Mouse (Mus musculus): Measurements from ENCODE around the gene Erh.

Erh gene

GRCm38 (mm10) chr12:80584973-80585372 lies 59.2 kb downstream of the Erh start:
- in situ Hi-C loops (cut with MboI; ENCODE audit: low pct_unique_long_range_greater_than_20kb in 1 of 2, low sequenced_read_pairs in 2 of 2, unreplicated experiment in 1 of 2): no loop called here

Data from mouse embryonic stem cell (cell line).